Comparison of ENCODE assay signal across 9 mouse cellular contexts in the genomic region with DNA sequence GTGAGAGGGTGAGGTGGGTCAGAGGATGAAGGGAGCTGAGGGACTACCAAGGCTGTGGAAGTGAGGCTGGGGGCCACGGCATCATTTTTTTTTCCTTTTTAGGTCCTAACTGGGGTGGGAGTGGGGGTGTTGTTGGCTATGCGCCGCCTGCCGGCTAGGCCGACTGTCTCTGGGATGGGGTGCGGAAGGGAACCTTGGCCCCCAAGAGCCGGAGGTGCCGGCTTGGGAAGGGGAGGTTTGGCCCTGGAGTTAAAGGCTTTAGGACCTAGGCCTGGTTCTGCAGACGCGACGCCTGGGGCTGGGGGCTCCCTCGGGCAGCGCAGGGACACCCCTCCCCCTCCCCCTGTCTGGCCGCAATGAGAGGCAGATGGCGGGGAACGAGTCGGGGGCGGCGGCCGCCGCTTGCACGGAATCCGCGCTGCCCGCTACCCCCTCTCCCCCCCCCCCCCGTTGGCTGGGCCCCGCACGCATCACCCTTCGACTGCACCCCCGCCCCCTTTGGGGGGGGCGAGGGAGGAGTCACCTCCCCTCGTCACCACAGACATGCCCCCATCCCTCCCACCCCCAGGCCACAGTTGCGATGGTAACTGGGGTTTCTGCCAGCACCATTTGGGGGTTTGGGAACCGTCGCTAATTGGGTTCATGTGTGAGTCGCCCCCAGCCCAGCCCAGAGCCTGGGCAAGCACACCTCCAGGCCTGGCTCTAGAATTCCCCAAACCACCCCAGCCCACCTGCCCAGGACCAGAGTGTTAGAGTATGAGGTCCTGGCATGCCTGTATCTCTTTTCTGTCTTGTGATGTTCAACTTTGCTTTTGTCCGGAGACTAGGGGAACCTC. TPM values are rescaled to one million over a fixed set of nuclear protein-coding genes. Genes with fewer than 3 reads are reported as not detected.
DNase-seq lines count a peak whose midpoint lies in the region; ATAC-seq and TF ChIP-seq lines count a peak whose summit lies in the region.
"Had no signal": no experiment of that assay in that cellular context is flagged by ENCODE, and none has a peak within 500 bp of the region (broad histone marks: within the 10 kb centered on the region; RNA-seq: fewer than 3 reads in every experiment).

No protein-coding gene starts in this region.

- TF ChIP-seq POLR2A in ES-Bruce4 (IDR thresholded peaks at IDR 0.05; ENCODE audit: insufficient read depth, low read length) = no peak

- peak overlapping the region; percentile 61 for H3K4me2 ChIP-seq in forebrain, embryonic 11.5 days (ENCODE audit: low read depth, low read length, severe bottlenecking)
- peak overlapping the region; percentile 20; the same call in 1 of the 2 replicates for H3K4me2 ChIP-seq in liver, embryonic 14.5 days (ENCODE audit: low read depth)

- 0 out of 2 replicates have a peak, but pooled peaks have one; percentile 1 for ATAC-seq in forebrain, embryonic 11.5 days (replicated peaks; ENCODE audit: low FRiP score)
- no peak for ATAC-seq in liver, embryonic 14.5 days (ENCODE audit: insufficient read depth)

- 0% methylated on average over 17 of the region's 37 CpGs for WGBS in forebrain, embryonic 11.5 days
- WGBS in hindbrain, embryonic 10.5 days = under 1% methylated on average over 30 of the region's 37 CpGs
- WGBS in liver, embryonic 14.5 days (ENCODE audit: insufficient replicate concordance) = 2% methylated on average over 23 of the region's 37 CpGs

- H3K36me3 ChIP-seq in ES-Bruce4 (ENCODE audit: control insufficient read depth, insufficient read depth, low read length, poor library complexity, severe bottlenecking) = peaks cover 2% of the 10 kb centered on the region; the same call in 1 of the 2 replicates
- no peaks in the 10 kb centered on the region for H3K36me3 ChIP-seq in forebrain, embryonic 11.5 days (ENCODE audit: control insufficient read depth, insufficient read depth, low read length)
- H3K36me3 ChIP-seq in hindbrain, embryonic 10.5 days = peaks cover 12% of the 10 kb centered on the region
- H3K36me3 ChIP-seq in liver, embryonic 14.5 days (replicated peaks; ENCODE audit: control insufficient read depth, insufficient read depth, low read depth) = no peaks in the 10 kb centered on the region

- peak overlapping the region; percentile 69 for H3K4me3 ChIP-seq in ES-Bruce4 (ENCODE audit: low read depth, low read length)
- peak overlapping the region; percentile 42 for H3K4me3 ChIP-seq in forebrain, embryonic 11.5 days (ENCODE audit: low read depth, low read length)
- H3K4me3 ChIP-seq in hindbrain, embryonic 10.5 days = peak overlapping the region; percentile 70
- H3K4me3 ChIP-seq in liver, embryonic 14.5 days (ENCODE audit: insufficient read depth in 1 of 2, low read depth in 2 of 2, low read length in 2 of 2) = peak overlapping the region; percentile 10 to 30; a peak in 3 of 4 replicates
- H3K4me3 ChIP-seq: erythroblast, embryonic 14.5 days had no signal

- H3K27me3 ChIP-seq in ES-Bruce4 (ENCODE audit: control insufficient read depth, insufficient read depth, low read length, poor library complexity, severe bottlenecking) = no peaks in the 10 kb centered on the region
- 0 out of 2 replicates have a peak, but pooled peaks cover 6% of the 10 kb centered on the region for H3K27me3 ChIP-seq in forebrain, embryonic 11.5 days (ENCODE audit: control insufficient read depth, insufficient read depth, low read length)
- peaks cover 38% of the 10 kb centered on the region for H3K27me3 ChIP-seq in hindbrain, embryonic 10.5 days (ENCODE audit: insufficient read depth, poor library complexity, severe bottlenecking)
- H3K27me3 ChIP-seq in liver, embryonic 14.5 days (ENCODE audit: control insufficient read depth, insufficient read depth, low read length) = peaks cover 53% of the 10 kb centered on the region

- no peaks in the 10 kb centered on the region for H3K9me3 ChIP-seq in ES-Bruce4 (replicated peaks; ENCODE audit: control insufficient read depth, insufficient read depth, low read length, poor library complexity, severe bottlenecking)
- no peaks in the 10 kb centered on the region for H3K9me3 ChIP-seq in forebrain, embryonic 11.5 days (ENCODE audit: control insufficient read depth, low read length)
- H3K9me3 ChIP-seq in hindbrain, embryonic 10.5 days = no peaks in the 10 kb centered on the region
- no peaks in the 10 kb centered on the region for H3K9me3 ChIP-seq in liver, embryonic 14.5 days (ENCODE audit: control insufficient read depth, low read length)

- TF ChIP-seq CTCF in ES-Bruce4 (IDR thresholded peaks at IDR 0.05; ENCODE audit: low read depth, low read length) = no peak
- TF ChIP-seq CTCF in liver, embryonic 14.5 days (IDR thresholded peaks at IDR 0.05; ENCODE audit: low read depth) = peak; percentile 14; the same call in 1 of the 2 replicates

- DNase-seq in cerebellum, postnatal 14 days = peak; percentile 51 to 71
- no peak for DNase-seq in cerebellum, adult 11 months
- DNase-seq in forebrain, embryonic 11.5 days (ENCODE audit: low spot score) = peak; percentile 84
- peak; percentile 74 for DNase-seq in hindbrain, embryonic 10.5 days (ENCODE audit: low spot score)
- DNase-seq in liver, embryonic 14.5 days (ENCODE audit: low read depth in 3 of 3, low spot score in 3 of 3) = no peak
- peak; percentile 69 for DNase-seq in retina, embryonic 14.5 days (ENCODE audit: low spot score)
- no peak for DNase-seq in B cell, adult 2 months

- peak overlapping the region; percentile 97 for H3K9ac ChIP-seq in ES-Bruce4 (ENCODE audit: low read depth, poor library complexity, severe bottlenecking)
- peak overlapping the region; percentile 78 for H3K9ac ChIP-seq in forebrain, embryonic 11.5 days (ENCODE audit: low read length)
- H3K9ac ChIP-seq in liver, embryonic 14.5 days (replicated peaks) = peak overlapping the region; percentile 5; the same call in 1 of the 2 replicates

- H3K27ac ChIP-seq in ES-Bruce4 (ENCODE audit: insufficient read depth, low read length) = no peak overlapping the region
- peak overlapping the region; percentile 84 for H3K27ac ChIP-seq in forebrain, embryonic 11.5 days (ENCODE audit: low read depth, low read length)
- peak overlapping the region; percentile 96 for H3K27ac ChIP-seq in hindbrain, embryonic 10.5 days
- H3K27ac ChIP-seq in liver, embryonic 14.5 days = no peak overlapping the region

- peaks cover 7% of the 10 kb centered on the region for H3K4me1 ChIP-seq in ES-Bruce4 (ENCODE audit: control insufficient read depth, insufficient read depth, low read length)
- H3K4me1 ChIP-seq in forebrain, embryonic 11.5 days (replicated peaks; ENCODE audit: control insufficient read depth, insufficient read depth, low read length) = peaks cover 15% of the 10 kb centered on the region; the same call in 1 of the 2 replicates
- peaks cover 69% of the 10 kb centered on the region for H3K4me1 ChIP-seq in hindbrain, embryonic 10.5 days (replicated peaks)
- peaks cover 0 to 3% of the 10 kb centered on the region in 2 experiments; a peak in 2 of 4 replicates for H3K4me1 ChIP-seq in liver, embryonic 14.5 days (replicated peaks; ENCODE audit: control insufficient read depth in 2 of 2, insufficient read depth in 2 of 2, low read length in 1 of 2)

- TF ChIP-seq EP300 in ES-Bruce4 (IDR thresholded peaks at IDR 0.05; ENCODE audit: insufficient read depth, low read depth, low read length) = no peak
- TF ChIP-seq EP300 in liver, embryonic 14.5 days (IDR thresholded peaks at IDR 0.05; ENCODE audit: low read depth) = no peak

RNA-seq across cellular contexts. Expression of a gene that starts 2.5 kb away (rescaled TPM):
- 57.0 and 57.7 TPM in 2 replicates for polyA plus RNA-seq in ES-Bruce4 (2011; ENCODE audit: insufficient read depth, insufficient read length, low read depth, missing spikeins)
- 30.8 and 32.7 TPM in 2 replicates for polyA plus RNA-seq in forebrain, embryonic 11.5 days (2014; fragmentation: Nextera tagmentation; extraction: Ambion mirVana)
- polyA plus RNA-seq in hindbrain, embryonic 10.5 days (2016; fragmentation: Nextera tagmentation; extraction: Ambion mirVana) = 34.0 and 34.6 TPM in 2 replicates
- polyA plus RNA-seq in liver, embryonic 14.5 days (2012; rRNA removed) = 0.89 and 1.0 TPM in 2 replicates
- polyA plus RNA-seq in liver, embryonic 14.5 days (2014; fragmentation: Nextera tagmentation; extraction: Ambion mirVana) = 0.33 and 0.66 TPM in 2 replicates
- polyA plus RNA-seq: erythroblast, embryonic 14.5 days had no signal

RNA-seq across cellular contexts. Expression of a gene that starts 28.4 kb away (rescaled TPM):
- polyA plus RNA-seq in ES-Bruce4 (2011; ENCODE audit: insufficient read depth, insufficient read length, low read depth, missing spikeins) = 21.5 and 24.6 TPM in 2 replicates
- 20.2 and 20.3 TPM in 2 replicates for polyA plus RNA-seq in forebrain, embryonic 11.5 days (2014; fragmentation: Nextera tagmentation; extraction: Ambion mirVana)
- polyA plus RNA-seq in hindbrain, embryonic 10.5 days (2016; fragmentation: Nextera tagmentation; extraction: Ambion mirVana) = 24.1 and 24.4 TPM in 2 replicates
- polyA plus RNA-seq in liver, embryonic 14.5 days (2012; rRNA removed) = 1.7 and 1.9 TPM in 2 replicates
- 1.2 and 1.4 TPM in 2 replicates for polyA plus RNA-seq in liver, embryonic 14.5 days (2014; fragmentation: Nextera tagmentation; extraction: Ambion mirVana)

RNA-seq across cellular contexts. Expression of a gene that starts 36.8 kb away (rescaled TPM):
- polyA plus RNA-seq in ES-Bruce4 (2011; ENCODE audit: insufficient read depth, insufficient read length, low read depth, missing spikeins) = 11.0 and 16.4 TPM in 2 replicates
- 6.6 and 9.7 TPM in 2 replicates for polyA plus RNA-seq in forebrain, embryonic 11.5 days (2014; fragmentation: Nextera tagmentation; extraction: Ambion mirVana)
- polyA plus RNA-seq in hindbrain, embryonic 10.5 days (2016; fragmentation: Nextera tagmentation; extraction: Ambion mirVana) = 11.9 and 14.4 TPM in 2 replicates
- polyA plus RNA-seq in liver, embryonic 14.5 days (2012; rRNA removed) = 13.1 and 15.1 TPM in 2 replicates
- polyA plus RNA-seq in liver, embryonic 14.5 days (2014; fragmentation: Nextera tagmentation; extraction: Ambion mirVana) = 18.2 and 22.0 TPM in 2 replicates

RNA-seq across cellular contexts. Expression of a gene that starts 41.5 kb away (rescaled TPM):
- polyA plus RNA-seq in ES-Bruce4 (2011; ENCODE audit: insufficient read depth, insufficient read length, low read depth, missing spikeins) = 0.30 and 1.2 TPM in 2 replicates
- polyA plus RNA-seq in forebrain, embryonic 11.5 days (2014; fragmentation: Nextera tagmentation; extraction: Ambion mirVana) = 6.1 and 7.2 TPM in 2 replicates
- polyA plus RNA-seq in hindbrain, embryonic 10.5 days (2016; fragmentation: Nextera tagmentation; extraction: Ambion mirVana) = 7.9 and 10.3 TPM in 2 replicates
- 0.88 and 1.0 TPM in 2 replicates for polyA plus RNA-seq in liver, embryonic 14.5 days (2012; rRNA removed)
- 0.66 and 1.2 TPM in 2 replicates for polyA plus RNA-seq in liver, embryonic 14.5 days (2014; fragmentation: Nextera tagmentation; extraction: Ambion mirVana)

RNA-seq across cellular contexts. Expression of a gene that starts 58.8 kb away (rescaled TPM):
- polyA plus RNA-seq in ES-Bruce4 (2011; ENCODE audit: insufficient read depth, insufficient read length, low read depth, missing spikeins) = 0.21 and 0.27 TPM in 2 replicates
- polyA plus RNA-seq in forebrain, embryonic 11.5 days (2014; fragmentation: Nextera tagmentation; extraction: Ambion mirVana) = 0.37 TPM in 1 of 2 replicates, not detected in the other
- polyA plus RNA-seq in hindbrain, embryonic 10.5 days (2016; fragmentation: Nextera tagmentation; extraction: Ambion mirVana) = 0.12 and 0.33 TPM in 2 replicates
- polyA plus RNA-seq in liver, embryonic 14.5 days (2012; rRNA removed) = 0.15 and 0.16 TPM in 2 replicates
- polyA plus RNA-seq in liver, embryonic 14.5 days (2014; fragmentation: Nextera tagmentation; extraction: Ambion mirVana) = 0.06 and 0.15 TPM in 2 replicates
- polyA plus RNA-seq: erythroblast, embryonic 14.5 days had no signal

Comparison
In these comparisons a context has a peak if more than half of its experiments do, and no peak if none do; other contexts are left out.
1. DNase-seq: peak in cerebellum, postnatal 14 days (2 of 2), forebrain, embryonic 11.5 days (single experiment), hindbrain, embryonic 10.5 days (single experiment) and retina, embryonic 14.5 days (single experiment); none in cerebellum, adult 11 months (single experiment), liver, embryonic 14.5 days (0 of 3) and B cell, adult 2 months (0 of 2).
2. H3K27ac ChIP-seq: peak in forebrain, embryonic 11.5 days (single experiment) and hindbrain, embryonic 10.5 days (single experiment); none in ES-Bruce4 (single experiment) and liver, embryonic 14.5 days (single experiment).
3. H3K4me3 ChIP-seq: peak in every context shown above with its lines; median percentile 70 in hindbrain, embryonic 10.5 days; 69 in ES-Bruce4; 42 in forebrain, embryonic 11.5 days; 20 in liver, embryonic 14.5 days.
4. H3K9ac ChIP-seq: peak in every context shown above with its lines; median percentile 97 in ES-Bruce4; 78 in forebrain, embryonic 11.5 days; 5 in liver, embryonic 14.5 days.
5. RNA of a gene that starts 2.5 kb away (polyA plus RNA-seq): 57.0 to 57.7 TPM in ES-Bruce4, 34.0 to 34.6 TPM in hindbrain, embryonic 10.5 days and 30.8 to 32.7 TPM in forebrain, embryonic 11.5 days; 0.33 to 1.0 TPM in liver, embryonic 14.5 days; every median in the first group is over 10 times any median in the second.